Mouse (Mus musculus): ENCODE data around the gene Col4a2.

- TF ChIP-seq CTCF (IDR thresholded peaks at IDR 0.05; ENCODE audit: low read depth) (no peak), EP300 (optimal IDR thresholded peaks at IDR 0.05) (no peak)
Measured at GRCm38 (mm10) chr8:11274415-11274814, 38.2 kb upstream of the Col4a2 start.
